Mouse (Mus musculus): ENCODE measurements around the gene Arpc4.
A peak's percentile ranks its signal among the peaks of the same experiment; 100 is the strongest.
"Not testable (repeated sequence)": the region's sequence is repeated elsewhere in the genome, so short reads cannot be mapped to it uniquely, and the experiment has no call there.

Gene Arpc4

GRCm38 (mm10) chr6:113377496-113378385, at the start of gene Arpc4, which contains the start of gene Tada3:
Gene Arpc4 (plus strand): TSS chr6:113378115.
Gene Tada3 (minus strand): TSS chr6:113377883.
- DNase-seq (ENCODE audit: low read depth): peak; percentile 87

- DNase-seq (ENCODE audit: low read depth): no peak
Observed at GRCm38 (mm10) chr6:113329396-113329795, 48.5 kb upstream of the Arpc4 start.

- DNase-seq (ENCODE audit: low read depth): no peak
Observed at GRCm38 (mm10) chr6:113330547-113330946, 47.4 kb upstream of the Arpc4 start.

GRCm38 (mm10) chr6:113331721-113332120, 46.2 kb upstream of the Arpc4 start:
- no peak for DNase-seq (ENCODE audit: low read depth)

- DNase-seq (ENCODE audit: low read depth): not testable (repeated sequence)
Observed at GRCm38 (mm10) chr6:113332734-113333133, 45.2 kb upstream of the Arpc4 start.

GRCm38 (mm10) chr6:113333137-113333950, 44.6 kb upstream of the Arpc4 start:
- no peak for DNase-seq (ENCODE audit: low read depth)

GRCm38 (mm10) chr6:113334216-113334615, 43.7 kb upstream of the Arpc4 start:
- DNase-seq (ENCODE audit: low read depth): no peak

- no peak for DNase-seq (ENCODE audit: low read depth)
Observed at GRCm38 (mm10) chr6:113336852-113337620, 40.9 kb upstream of the Arpc4 start.

- no peak for DNase-seq (ENCODE audit: low read depth)
Observed at GRCm38 (mm10) chr6:113341574-113341973, 36.3 kb upstream of the Arpc4 start.

- no peak for DNase-seq (ENCODE audit: low read depth)
Observed at GRCm38 (mm10) chr6:113342297-113342696, 35.6 kb upstream of the Arpc4 start.

GRCm38 (mm10) chr6:113343177-113344092, 34.5 kb upstream of the Arpc4 start, which contains the start of gene Camk1:
Gene Camk1 (minus strand): TSS chr6:113343984.
- DNase-seq (ENCODE audit: low read depth): peak; percentile 44

GRCm38 (mm10) chr6:113344321-113344720, 33.6 kb upstream of the Arpc4 start:
- no peak for DNase-seq (ENCODE audit: low read depth)

GRCm38 (mm10) chr6:113346897-113347296, 31.0 kb upstream of the Arpc4 start:
- no peak for DNase-seq (ENCODE audit: low read depth)

- no peak for DNase-seq (ENCODE audit: low read depth)
Observed at GRCm38 (mm10) chr6:113350538-113350937, 27.4 kb upstream of the Arpc4 start.

GRCm38 (mm10) chr6:113351161-113351560, 26.8 kb upstream of the Arpc4 start:
- DNase-seq (ENCODE audit: low read depth): no peak

- no peak for DNase-seq (ENCODE audit: low read depth)
Observed at GRCm38 (mm10) chr6:113351653-113352052, 26.3 kb upstream of the Arpc4 start.

- no peak for DNase-seq (ENCODE audit: low read depth)
Observed at GRCm38 (mm10) chr6:113352820-113353219, 25.1 kb upstream of the Arpc4 start.

- no peak for DNase-seq (ENCODE audit: low read depth)
Observed at GRCm38 (mm10) chr6:113353696-113354095, 24.2 kb upstream of the Arpc4 start.

GRCm38 (mm10) chr6:113361476-113361875, 16.4 kb upstream of the Arpc4 start:
- no peak for DNase-seq (ENCODE audit: low read depth)

- DNase-seq (ENCODE audit: low read depth): no peak
Observed at GRCm38 (mm10) chr6:113362241-113362640, 15.7 kb upstream of the Arpc4 start.

Data from c-Kit-positive CD71-negative TER-119-negative erythroid progenitor cells, embryonic 14.5 days (primary cell).